Mouse (Mus musculus) G1E (cell line): ENCODE measurements around the gene Cd200r3. TPM values are rescaled to one million over a fixed set of nuclear protein-coding genes. Genes with fewer than 3 reads are reported as not detected.

Experiments used
- ATAC-seq: 2 replicates; pipeline ENCODE4 v1.8.0; 2016; ENCODE audit warnings: mild to moderate bottlenecking; ENCODE audit not compliant: insufficient number of reproducible peaks, poor library complexity, low FRiP score, severe bottlenecking; ENCODE audit errors: extremely low read depth
- DNase-seq: peaks from one replicate; pipeline ENCODE4 v3.0.0; 2012; ENCODE audit warnings: low spot score
- H3K27me3 ChIP-seq: 2 replicates; pipeline ENCODE4 v1.6.1; 2012; ENCODE audit warnings: mild to moderate bottlenecking, low read length, inconsistent platforms; ENCODE audit not compliant: insufficient read depth
- H3K36me3 ChIP-seq: replicated peaks from 2 replicates; pipeline ENCODE3; 2012; ENCODE audit warnings: mild to moderate bottlenecking, inconsistent platforms
- H3K4me1 ChIP-seq: 2 replicates; pipeline ENCODE4 v1.6.1; 2012; ENCODE audit warnings: low read depth, low read length, inconsistent platforms, mixed read lengths; ENCODE audit not compliant: insufficient read depth
- H3K4me3 ChIP-seq: 2 replicates; pipeline ENCODE4 v1.5.1; 2012; ENCODE audit warnings: low read depth, mild to moderate bottlenecking, inconsistent platforms, low read length, moderate library complexity, mixed read lengths
- H3K9me3 ChIP-seq: replicated peaks from 2 replicates; pipeline ENCODE4 v1.6.1; 2012; ENCODE audit warnings: inconsistent platforms
- CTCF ChIP-seq: IDR thresholded peaks from 2 replicates; pipeline ENCODE4 v1.5.1; 2012; ENCODE audit warnings: low read depth, low read length, inconsistent platforms, mixed read lengths
- GATA1 ChIP-seq: IDR thresholded peaks from 2 replicates; pipeline ENCODE4 v1.6.1; 2012; ENCODE audit warnings: borderline replicate concordance, low read length, inconsistent platforms, mixed read lengths
- GATA2 ChIP-seq: IDR thresholded peaks from 2 replicates; pipeline ENCODE4 v1.6.1; 2012; ENCODE audit warnings: low read depth, low read length, inconsistent platforms, borderline replicate concordance
- POLR2AphosphoS5 ChIP-seq: IDR thresholded peaks from 2 replicates; pipeline ENCODE4 v1.6.1; 2012; ENCODE audit warnings: low read depth, low read length, inconsistent platforms; ENCODE audit not compliant: insufficient replicate concordance
- TAL1 ChIP-seq: conservative IDR thresholded peaks from 2 replicates; pipeline ENCODE4 v1.6.1; 2012; ENCODE audit warnings: low read depth, low read length, inconsistent platforms, mixed read lengths
- polyA plus RNA-seq: library from polyadenylated mRNA; stranded (reverse); fragments of >175 nt; gene quantifications from 2 replicates; pipeline ENCODE4 v1.2.3, GENCODE M21; 2012
- total RNA-seq, 2 experiments: library from RNA; stranded (forward) in 1 of 2; stranded (reverse) in 1 of 2; fragments of 200-1000 nt in 1 of 2; fragments of >200 nt in 1 of 2; fragmentation: Nextera tagmentation in 1 of 2; gene quantifications; 2 replicates each; pipeline ENCODE4 v1.2.3; 2014 to 2017

The Cd200r3 gene
- total and polyA plus RNA-seq, 3 experiments: 0.11 to 147 (median 10.5) TPM

- peaks cover 6% of the 10 kb centered on the region; the same call in 1 of the 2 replicates for H3K4me1 ChIP-seq
- no peak overlapping the region for H3K4me3 ChIP-seq
- no peaks in the 10 kb centered on the region for H3K36me3 ChIP-seq
- TF ChIP-seq POLR2AphosphoS5: no peak
- no peak for TF ChIP-seq TAL1
- TF ChIP-seq CTCF: no peak
- no peak for TF ChIP-seq GATA2
- no peak for TF ChIP-seq GATA1
- ATAC-seq: no peak
- H3K27me3 ChIP-seq: peaks cover 9% of the 10 kb centered on the region
- no peak for DNase-seq
- H3K9me3 ChIP-seq: no peaks in the 10 kb centered on the region
Measured at GRCm38 (mm10) chr16:44976892-44977633, 33.6 kb downstream of the Cd200r3 start.

GRCm38 (mm10) chr16:44978193-44978592 lies 34.7 kb downstream of the Cd200r3 start:
- Histone ChIP-seq H3K9me3 (no peaks in the 10 kb centered on the region), H3K36me3 (no peaks in the 10 kb centered on the region), H3K4me3 (no peak overlapping the region), H3K4me1 (peaks cover 6% of the 10 kb centered on the region; the same call in 1 of the 2 replicates), H3K27me3 (peaks cover 9% of the 10 kb centered on the region)
- DNase-seq (no peak), ATAC-seq (no peak)
- TF ChIP-seq GATA1: no peak
- no peak for TF ChIP-seq POLR2AphosphoS5
- no peak for TF ChIP-seq TAL1
- no peak for TF ChIP-seq CTCF
- TF ChIP-seq GATA2: no peak

DNA sequence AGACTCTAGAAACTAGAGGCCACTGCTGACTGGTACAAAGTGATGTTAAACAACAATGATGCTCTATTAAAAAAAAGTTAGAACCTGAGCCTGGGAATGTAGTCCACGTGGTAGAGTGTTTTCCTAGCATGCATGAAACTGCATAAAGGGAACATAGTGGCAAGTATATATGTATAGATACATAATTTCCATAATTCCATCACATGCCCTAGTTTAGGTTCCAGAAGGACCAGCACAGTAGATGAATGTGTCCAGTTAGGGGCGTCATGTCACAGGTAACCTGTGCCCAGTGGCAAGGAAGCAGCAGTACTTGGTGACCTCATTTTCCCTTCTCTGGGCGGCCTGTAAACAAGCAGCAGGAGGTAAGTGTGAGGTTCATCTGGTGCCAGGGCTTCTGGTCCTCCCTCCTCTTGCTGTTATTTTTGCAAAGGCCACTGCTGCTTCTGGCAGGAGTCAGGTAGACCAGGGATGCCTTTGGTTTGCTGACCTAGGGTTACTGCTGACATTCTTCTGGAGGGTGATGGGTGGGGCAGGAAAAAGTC lies 35.9 kb downstream of the Cd200r3 start:
- peaks cover 6% of the 10 kb centered on the region; the same call in 1 of the 2 replicates for H3K4me1 ChIP-seq
- H3K27me3 ChIP-seq: peaks cover 9% of the 10 kb centered on the region
- H3K9me3 ChIP-seq: no peaks in the 10 kb centered on the region
- no peak for ATAC-seq
- DNase-seq: no peak
- no peak overlapping the region for H3K4me3 ChIP-seq
- H3K36me3 ChIP-seq: no peaks in the 10 kb centered on the region
- TF ChIP-seq POLR2AphosphoS5 (no peak), CTCF (no peak), GATA1 (no peak), TAL1 (no peak)

- Histone ChIP-seq H3K4me3 (no peak overlapping the region), H3K36me3 (no peaks in the 10 kb centered on the region), H3K4me1 (peaks cover 10% of the 10 kb centered on the region; the same call in 1 of the 2 replicates), H3K9me3 (no peaks in the 10 kb centered on the region), H3K27me3 (peaks cover 12% of the 10 kb centered on the region)
- DNase-seq (no peak), ATAC-seq (no peak)
- TF ChIP-seq GATA1 (no peak), GATA2 (no peak), POLR2AphosphoS5 (no peak), TAL1 (no peak), CTCF (no peak)
Measured at GRCm38 (mm10) chr16:44982972-44983371, 39.5 kb downstream of the Cd200r3 start.

- peaks cover 14% of the 10 kb centered on the region for H3K27me3 ChIP-seq
- H3K4me3 ChIP-seq: no peak overlapping the region
Measured at GRCm38 (mm10) chr16:44983379-44984060, 40.0 kb downstream of the Cd200r3 start.

GRCm38 (mm10) chr16:44984111-44984510 lies 40.6 kb downstream of the Cd200r3 start:
- H3K27me3 ChIP-seq: peaks cover 14% of the 10 kb centered on the region
- peaks cover 10% of the 10 kb centered on the region; the same call in 1 of the 2 replicates for H3K4me1 ChIP-seq
- TF ChIP-seq GATA2 (no peak), POLR2AphosphoS5 (no peak), CTCF (no peak), GATA1 (no peak), TAL1 (no peak)
- no peak for ATAC-seq
- DNase-seq: no peak
- H3K4me3 ChIP-seq: no peak overlapping the region
- H3K36me3 ChIP-seq: no peaks in the 10 kb centered on the region
- no peaks in the 10 kb centered on the region for H3K9me3 ChIP-seq

More at GRCm38 (mm10) chr16:44983379-44984060, 40.0 kb downstream of the Cd200r3 start:
- DNase-seq (no peak), ATAC-seq (no peak)
- Histone ChIP-seq H3K9me3 (no peaks in the 10 kb centered on the region), H3K36me3 (no peaks in the 10 kb centered on the region), H3K4me1 (peaks cover 10% of the 10 kb centered on the region; the same call in 1 of the 2 replicates)
- TF ChIP-seq GATA1 (no peak), TAL1 (no peak), GATA2 (no peak), POLR2AphosphoS5 (no peak), CTCF (no peak)
